Mouse (Mus musculus) cerebellum, postnatal 36 days (tissue): ENCODE data around the gene 4932438A13Rik.

ENCODE experiments used
- DNase-seq, 2 experiments: peaks; one replicate each; pipeline ENCODE4 v3.0.0; 2021 to 2022; ENCODE audit warnings: mixed read lengths in 2 of 2

Gene 4932438A13Rik

DNA sequence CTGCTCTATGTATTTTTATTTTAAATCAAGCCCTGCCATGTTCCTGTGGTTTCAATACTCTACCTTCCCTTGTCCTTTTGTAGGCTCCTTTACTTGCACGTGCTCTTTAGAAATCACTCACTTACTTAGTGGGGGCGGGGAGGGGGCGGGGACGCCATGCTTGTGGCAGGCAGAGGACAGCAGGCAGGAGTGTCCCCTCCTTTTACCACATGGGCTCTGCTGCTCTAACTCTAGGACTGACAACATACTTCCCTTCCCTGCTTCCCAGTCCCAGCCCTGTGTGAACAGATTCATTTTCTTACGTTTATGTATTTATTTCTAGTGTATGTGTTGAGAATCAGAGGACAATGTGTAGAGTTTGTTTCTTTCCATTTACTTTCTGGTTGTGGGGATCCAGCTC is 78.7 kb downstream of the 4932438A13Rik start:
- no peak for DNase-seq

GRCm38 (mm10) chr3:36942108-36942507 is 79.2 kb downstream of the 4932438A13Rik start:
- no peak for DNase-seq

GRCm38 (mm10) chr3:36943706-36944105 is 80.8 kb downstream of the 4932438A13Rik start:
- no peak for DNase-seq

GRCm38 (mm10) chr3:37037979-37038378 is 175.1 kb downstream of the 4932438A13Rik start:
- DNase-seq = no peak

DNA sequence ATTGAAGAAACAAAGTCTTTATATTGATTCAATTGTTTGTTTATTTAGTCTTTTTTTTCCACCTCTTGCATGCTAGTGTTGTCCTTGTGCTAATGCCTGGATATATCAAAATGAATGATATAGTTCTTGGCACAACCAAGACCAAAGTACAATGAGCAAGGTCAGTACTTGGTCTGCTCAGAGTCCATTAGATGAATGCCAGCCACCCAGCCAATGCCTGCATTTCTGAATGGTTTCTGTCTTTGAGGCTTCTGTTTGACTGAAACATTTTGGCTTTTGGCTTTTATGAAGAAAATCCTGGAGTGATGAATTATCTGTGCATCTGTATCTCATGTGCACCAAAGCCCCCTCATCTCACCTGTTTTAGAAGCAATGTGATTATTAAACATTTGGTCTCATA is 176.9 kb downstream of the 4932438A13Rik start:
- no peak for DNase-seq

DNA sequence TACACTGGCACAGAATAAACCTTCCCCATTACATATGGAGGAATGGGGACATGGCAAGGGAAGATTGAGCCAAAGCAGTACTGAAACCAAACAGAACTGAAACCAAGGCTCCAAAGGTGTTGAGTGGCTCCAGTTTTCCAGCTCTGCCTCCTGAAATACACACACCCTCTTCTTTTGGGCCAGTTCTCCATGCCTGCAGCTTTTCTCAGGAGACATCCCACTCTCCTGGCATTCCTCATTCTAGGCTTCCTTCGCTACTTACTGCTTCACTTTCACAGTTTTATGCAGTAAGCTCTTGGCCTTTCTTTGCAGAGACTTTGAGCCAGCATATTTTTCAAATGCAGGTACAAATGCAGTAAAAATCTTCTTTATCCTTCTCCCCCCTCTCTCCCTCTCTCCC is 188.6 kb downstream of the 4932438A13Rik start:
- no peak for DNase-seq

- peak in 1 of 2 experiments; percentile 4 for DNase-seq
These were observed 200.5 kb downstream of the 4932438A13Rik start, which contains the start of gene Adad1 for GRCm38 (mm10) chr3:37063406-37063805. Adad1 (plus strand) TSS chr3:37063527.

DNA sequence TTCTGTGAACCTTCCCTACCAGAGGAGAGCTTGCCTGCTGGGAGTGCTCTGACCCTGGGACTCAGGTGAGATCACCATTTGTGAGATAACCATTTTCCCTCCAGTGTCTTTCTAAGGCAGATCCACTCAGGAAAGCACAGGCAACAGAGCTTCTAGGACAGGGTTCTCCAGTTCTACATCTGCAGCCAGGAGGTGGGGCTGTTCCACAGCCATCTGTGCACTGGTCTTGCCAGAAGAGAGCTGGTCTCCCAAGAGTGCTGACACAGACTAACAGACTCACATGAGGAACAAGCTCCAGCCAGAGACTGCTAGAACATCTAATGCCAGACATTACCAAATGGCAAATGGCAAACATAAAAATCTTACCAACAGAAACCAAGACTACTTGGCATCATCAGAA is 210.3 kb downstream of the 4932438A13Rik start:
- peak in 1 of 2 experiments; percentile 5 for DNase-seq

- no peak for DNase-seq
These were observed 222.0 kb downstream of the 4932438A13Rik start for GRCm38 (mm10) chr3:37084860-37085259.

GRCm38 (mm10) chr3:37090721-37091120 is 227.8 kb downstream of the 4932438A13Rik start:
- no peak for DNase-seq
